Mouse (Mus musculus) kidney, adult 2 months (tissue): ENCODE measurements around the gene Mrgprh. TPM values are rescaled to one million over a fixed set of nuclear protein-coding genes. Genes with fewer than 3 reads are reported as not detected.

Experiments
- DNase-seq: peaks from one replicate; pipeline ENCODE4 v3.0.0; 2021
- H3K27ac ChIP-seq: fragments of 200-500 bp; 2 replicates; pipeline ENCODE4 v1.5.1; 2012; ENCODE audit warnings: low read depth, low read length, control low read depth, inconsistent platforms; ENCODE audit not compliant: insufficient read depth
- H3K27me3 ChIP-seq: fragments of 200-500 bp; replicated peaks from 2 replicates; pipeline ENCODE4 v1.6.1; 2012; ENCODE audit warnings: mild to moderate bottlenecking, moderate library complexity, low read length, inconsistent platforms; ENCODE audit not compliant: control insufficient read depth, insufficient read depth
- H3K36me3 ChIP-seq: fragments of 200-500 bp; 2 replicates; pipeline ENCODE4 v1.6.1; 2012; ENCODE audit warnings: mild to moderate bottlenecking, moderate library complexity, low read length, inconsistent platforms; ENCODE audit not compliant: control insufficient read depth, insufficient read depth
- H3K4me1 ChIP-seq: fragments of 200-500 bp; 2 replicates; pipeline ENCODE4 v1.6.1; 2011; ENCODE audit warnings: low read length; ENCODE audit not compliant: control insufficient read depth, insufficient read depth
- H3K4me3 ChIP-seq: fragments of 200-500 bp; 2 replicates; pipeline ENCODE4 v1.5.1; 2011; ENCODE audit warnings: mild to moderate bottlenecking, low read depth, low read length, control low read depth; ENCODE audit not compliant: insufficient read depth
- CTCF ChIP-seq: fragments of 200-500 bp; conservative IDR thresholded peaks from 2 replicates; pipeline ENCODE4 v1.5.1; 2011; ENCODE audit warnings: low read depth, mild to moderate bottlenecking, control low read depth, low read length, moderate library complexity, mixed read lengths; ENCODE audit not compliant: insufficient read depth, insufficient read length
- POLR2A ChIP-seq: fragments of 200-500 bp; IDR thresholded peaks from one replicate; pipeline ENCODE4 v1.6.1; 2011; ENCODE audit warnings: low read depth, low read length, control low read depth
- WGBS: fragments of 180-500 bp; shearing (Covaris S2); methylation state at CpG from one replicate; pipeline ENCODE4 v1.1.7; 2018; 5-methylcytosine and 5-hydroxymethylcytosine counted together
- polyA plus RNA-seq: library from polyadenylated mRNA; depleted of rRNA; stranded (reverse); fragments of >200 nt; gene quantifications from 2 replicates; pipeline ENCODE4 v1.2.3, GENCODE M21; 2012

The Mrgprh gene
- polyA plus RNA-seq, 1 experiment: 0.31 TPM

- Histone ChIP-seq H3K4me3 (no peak overlapping the region), H3K27ac (no peak overlapping the region), H3K4me1 (no peaks in the 10 kb centered on the region), H3K27me3 (no peaks in the 10 kb centered on the region), H3K36me3 (no peaks in the 10 kb centered on the region; the same call in 1 of the 2 replicates)
- no peak for TF ChIP-seq CTCF
- WGBS: 88% methylated on average over 4 of the region's 4 CpGs
- no peak for DNase-seq
Measured at GRCm38 (mm10) chr17:12905810-12906209, 30.0 kb downstream of the Mrgprh start.

- DNase-seq: no peak
- TF ChIP-seq POLR2A (no peak), CTCF (no peak)
- no peak overlapping the region for H3K4me3 ChIP-seq
- H3K27me3 ChIP-seq: no peaks in the 10 kb centered on the region
- no peak overlapping the region for H3K27ac ChIP-seq
- no peaks in the 10 kb centered on the region; the same call in 1 of the 2 replicates for H3K36me3 ChIP-seq
- 86% methylated on average over 9 of the region's 9 CpGs for WGBS
- no peaks in the 10 kb centered on the region for H3K4me1 ChIP-seq
Measured at GRCm38 (mm10) chr17:12906436-12906835, 30.6 kb downstream of the Mrgprh start.

GRCm38 (mm10) chr17:12909361-12910280, 33.8 kb downstream of the Mrgprh start, which contains the start of gene Pnldc1:
TSS of gene Pnldc1 (minus strand) at chr17:12910230.
- Histone ChIP-seq H3K4me3 (no peak within 1 kb of the TSS), H3K27ac (no peak within 1 kb of the TSS), H3K4me1 (no peaks in the 10 kb centered on the region), H3K36me3 (peaks cover 2% of the 10 kb centered on the region; the same call in 1 of the 2 replicates), H3K27me3 (no peaks in the 10 kb centered on the region)
- TF ChIP-seq CTCF (no peak), POLR2A (no peak)
- DNase-seq: no peak
- 87% methylated on average over 35 of the region's 35 CpGs for WGBS

GRCm38 (mm10) chr17:12910391-12910790, 34.6 kb downstream of the Mrgprh start:
- H3K27me3 ChIP-seq: no peaks in the 10 kb centered on the region
- TF ChIP-seq CTCF: no peak
- no peak for TF ChIP-seq POLR2A
- no peak overlapping the region for H3K27ac ChIP-seq
- 85% methylated on average over 8 of the region's 8 CpGs for WGBS
- H3K36me3 ChIP-seq: peaks cover 2% of the 10 kb centered on the region; the same call in 1 of the 2 replicates
- no peaks in the 10 kb centered on the region for H3K4me1 ChIP-seq
- no peak for DNase-seq
- no peak overlapping the region for H3K4me3 ChIP-seq

- Histone ChIP-seq H3K4me3 (peak within 1 kb of the TSS; percentile 73), H3K4me1 (0 out of 2 replicates have a peak, but pooled peaks cover 2% of the 10 kb centered on the region), H3K36me3 (peaks cover 3% of the 10 kb centered on the region), H3K27me3 (no peaks in the 10 kb centered on the region), H3K27ac (peak within 1 kb of the TSS; percentile 83)
- WGBS: under 1% methylated on average over 18 of the region's 18 CpGs
- DNase-seq: no peak
- no peak for TF ChIP-seq CTCF
- no peak for TF ChIP-seq POLR2A
Measured at GRCm38 (mm10) chr17:12915488-12915880, 39.6 kb downstream of the Mrgprh start, which contains the start of gene Tcp1. TSS of gene Tcp1 (plus strand) at chr17:12915701.

- under 1% methylated on average over 56 of the region's 56 CpGs for WGBS
- Histone ChIP-seq H3K27me3 (no peaks in the 10 kb centered on the region), H3K4me3 (peak within 1 kb of the TSS; percentile 73), H3K36me3 (peaks cover 4% of the 10 kb centered on the region), H3K4me1 (0 out of 2 replicates have a peak, but pooled peaks cover 2% of the 10 kb centered on the region), H3K27ac (peak within 1 kb of the TSS; percentile 83)
- TF ChIP-seq CTCF: no peak
- peak; percentile 64 for TF ChIP-seq POLR2A
- DNase-seq: peak; percentile 100
Measured at GRCm38 (mm10) chr17:12915881-12916583, 40.2 kb downstream of the Mrgprh start, which contains the start of gene Mrpl18. TSS of gene Mrpl18 (minus strand) at chr17:12916345.
